Mouse (Mus musculus): Measurements from ENCODE around the gene Zfp683.

Zfp683 gene

GRCm38 (mm10) chr4:134090521-134091224 lies 37.0 kb downstream of the Zfp683 start:
- in situ Hi-C loops (cut with MboI; ENCODE audit: low sequenced_read_pairs) = no loop called here

- in situ Hi-C loops (cut with MboI; ENCODE audit: low sequenced_read_pairs) = no loop called here
These were observed 37.5 kb downstream of the Zfp683 start for GRCm38 (mm10) chr4:134091225-134091529.

- in situ Hi-C loops (cut with MboI; ENCODE audit: low sequenced_read_pairs) = no loop called here
These were observed 39.0 kb downstream of the Zfp683 start for GRCm38 (mm10) chr4:134092382-134093288.

- in situ Hi-C loops (cut with MboI; ENCODE audit: low sequenced_read_pairs) = no loop called here
These were observed 40.4 kb downstream of the Zfp683 start for GRCm38 (mm10) chr4:134094004-134094564.

GRCm38 (mm10) chr4:134094923-134095547 lies 41.4 kb downstream of the Zfp683 start, which contains the start of gene Cd52:
Cd52 (minus strand) TSS chr4:134095082.
- in situ Hi-C loops (cut with MboI; ENCODE audit: low sequenced_read_pairs) = no loop called here

- in situ Hi-C loops (cut with MboI; ENCODE audit: low sequenced_read_pairs) = no loop called here
These were observed 42.5 kb downstream of the Zfp683 start for GRCm38 (mm10) chr4:134096120-134096519.

- in situ Hi-C loops (cut with MboI; ENCODE audit: low sequenced_read_pairs) = no loop called here
These were observed 43.5 kb downstream of the Zfp683 start for GRCm38 (mm10) chr4:134097015-134097608.

- in situ Hi-C loops (cut with MboI; ENCODE audit: low sequenced_read_pairs) = no loop called here
These were observed 45.0 kb downstream of the Zfp683 start for GRCm38 (mm10) chr4:134098628-134099027.

- in situ Hi-C loops (cut with MboI; ENCODE audit: low sequenced_read_pairs) = no loop called here
These were observed 46.6 kb downstream of the Zfp683 start for GRCm38 (mm10) chr4:134100245-134100644.

GRCm38 (mm10) chr4:134101979-134102741 lies 48.5 kb downstream of the Zfp683 start, which contains the start of gene Ubxn11:
Ubxn11 (plus strand) TSS chr4:134102570.
- in situ Hi-C loops (cut with MboI; ENCODE audit: low sequenced_read_pairs) = no loop called here

GRCm38 (mm10) chr4:134102742-134103119 lies 49.1 kb downstream of the Zfp683 start:
- in situ Hi-C loops (cut with MboI; ENCODE audit: low sequenced_read_pairs) = no loop called here

- in situ Hi-C loops (cut with MboI; ENCODE audit: low sequenced_read_pairs) = no loop called here
These were observed 52.5 kb downstream of the Zfp683 start for GRCm38 (mm10) chr4:134106105-134106504.

- in situ Hi-C loops (cut with MboI; ENCODE audit: low sequenced_read_pairs) = no loop called here
These were observed 54.1 kb downstream of the Zfp683 start for GRCm38 (mm10) chr4:134107730-134108129.

- in situ Hi-C loops (cut with MboI; ENCODE audit: low sequenced_read_pairs) = no loop called here
These were observed 54.6 kb downstream of the Zfp683 start for GRCm38 (mm10) chr4:134108196-134108595.

Measured in CH12F3 (cell line).